Mouse (Mus musculus) gastrocnemius, postnatal 36 days (tissue): ENCODE measurements at regions not wholly inside any gene's neighbourhood (a gene's known extent, or its start where the extent isn't known, plus 50 kb on each side); places are given as distances from the start of the nearest gene placed in this dataset.
"Not testable (repeated sequence)": the region's sequence is repeated elsewhere in the genome, so short reads cannot be mapped to it uniquely, and the experiment has no call there.

Experiments
- DNase-seq, 2 experiments: peaks; one replicate each; pipeline ENCODE4 v3.0.0; 2022
- intact Hi-C: fragments of 180-260 bp; cut with DNase I; formaldehyde crosslinking; loops from one replicate; pipeline ENCODE4 v1.15.1; 2025

- DNase-seq = no peak
- intact Hi-C loops = no loop called here
These were observed 578.1 kb upstream of the 2610301B20Rik start for GRCm38 (mm10) chr4:10296220-10296619.

GRCm38 (mm10) chr4:10311886-10312285 lies 562.4 kb upstream of the 2610301B20Rik start:
- intact Hi-C loops = no loop called here
- no peak for DNase-seq

- intact Hi-C loops = no loop called here
These were observed 559.2 kb upstream of the 2610301B20Rik start for GRCm38 (mm10) chr4:10315144-10315543.

GRCm38 (mm10) chr4:10315875-10316274 lies 558.4 kb upstream of the 2610301B20Rik start:
- DNase-seq = no peak
- intact Hi-C loops = no loop called here

More at GRCm38 (mm10) chr4:10315144-10315543, 559.2 kb upstream of the 2610301B20Rik start:
- DNase-seq = no peak

- intact Hi-C loops = no loop called here
- DNase-seq = no peak
These were observed 530.2 kb upstream of the 2610301B20Rik start for GRCm38 (mm10) chr4:10344147-10344546.

- DNase-seq = no peak
- intact Hi-C loops = no loop called here
These were observed 522.2 kb upstream of the 2610301B20Rik start for GRCm38 (mm10) chr4:10351876-10352627.

- no peak for DNase-seq
- intact Hi-C loops = no loop called here
These were observed 516.7 kb upstream of the 2610301B20Rik start for GRCm38 (mm10) chr4:10357572-10357971.

GRCm38 (mm10) chr4:10389790-10390189 lies 484.5 kb upstream of the 2610301B20Rik start:
- intact Hi-C loops = no loop called here
- no peak for DNase-seq

GRCm38 (mm10) chr4:10397249-10397648 lies 477.0 kb upstream of the 2610301B20Rik start:
- DNase-seq = no peak
- intact Hi-C loops = no loop called here

- DNase-seq = no peak
- intact Hi-C loops = no loop called here
These were observed 476.2 kb upstream of the 2610301B20Rik start for GRCm38 (mm10) chr4:10398075-10398474.

- intact Hi-C loops = no loop called here
- DNase-seq = no peak
These were observed 474.6 kb upstream of the 2610301B20Rik start for GRCm38 (mm10) chr4:10399649-10400048.

GRCm38 (mm10) chr4:10402928-10403327 lies 471.4 kb upstream of the 2610301B20Rik start:
- no peak for DNase-seq
- intact Hi-C loops = no loop called here

- DNase-seq = no peak
- intact Hi-C loops = no loop called here
These were observed 469.9 kb upstream of the 2610301B20Rik start for GRCm38 (mm10) chr4:10404438-10404837.

GRCm38 (mm10) chr4:10405102-10405501 lies 469.2 kb upstream of the 2610301B20Rik start:
- intact Hi-C loops = no loop called here
- no peak for DNase-seq

- no peak for DNase-seq
- intact Hi-C loops = no loop called here
These were observed 460.0 kb upstream of the 2610301B20Rik start for GRCm38 (mm10) chr4:10414274-10414673.

- DNase-seq = no peak
- intact Hi-C loops = no loop called here
These were observed 452.9 kb upstream of the 2610301B20Rik start for GRCm38 (mm10) chr4:10421354-10421753.

- no peak for DNase-seq
- intact Hi-C loops = no loop called here
These were observed 439.9 kb upstream of the 2610301B20Rik start for GRCm38 (mm10) chr4:10434438-10434837.

GRCm38 (mm10) chr4:10439921-10440320 lies 434.4 kb upstream of the 2610301B20Rik start:
- intact Hi-C loops, DNase-seq: not testable (repeated sequence)

GRCm38 (mm10) chr4:10459603-10460002 lies 414.7 kb upstream of the 2610301B20Rik start:
- DNase-seq = no peak
- intact Hi-C loops = no loop called here

GRCm38 (mm10) chr4:10480936-10481335 lies 393.4 kb upstream of the 2610301B20Rik start:
- DNase-seq = no peak
- intact Hi-C loops = no loop called here

GRCm38 (mm10) chr4:10508163-10508821 lies 366.0 kb upstream of the 2610301B20Rik start:
- intact Hi-C loops = no loop called here
- DNase-seq = no peak

GRCm38 (mm10) chr4:10510013-10510412 lies 364.3 kb upstream of the 2610301B20Rik start:
- no peak for DNase-seq
- intact Hi-C loops = no loop called here
